Mouse (Mus musculus) adrenal gland, postnatal 10 days (tissue): Measurements from ENCODE around the gene Tppp. TPM values are rescaled to one million over a fixed set of nuclear protein-coding genes. Genes with fewer than 3 reads are reported as not detected.

Source experiments
- total RNA-seq, 2 experiments: library from RNA; stranded (reverse); gene quantifications; 2 replicates each; pipeline ENCODE4 v1.2.3; 2021

Tppp gene
- total RNA-seq, 2 experiments from 2014 or later: 8.3 to 13.4 TPM

Other genes starting within 250 kb of the Tppp start
- gene Nkd2, start 161.8 kb upstream of the Tppp start, total RNA-seq: 1 to 10 TPM; 2.8 to 3.0 TPM
- 1 to 10 TPM; 3.0 to 3.8 TPM for gene Trip13, start 71.6 kb upstream of the Tppp start, total RNA-seq
- gene Brd9, start 71.6 kb upstream of the Tppp start, total RNA-seq: 10 to 100 TPM; 25.0 to 36.8 TPM
- gene Zdhhc11, start 45.6 kb upstream of the Tppp start, total RNA-seq: not detected
- 1 to 10 TPM; 3.7 to 5.1 TPM for gene Cep72, start 52.9 kb downstream of the Tppp start, total RNA-seq
- under 1 TPM in 1 of 2 experiments, not detected in 1; 0.12 TPM for gene Slc9a3, start 112.0 kb downstream of the Tppp start, total RNA-seq
- 10 to 100 TPM; 47.3 to 53.5 TPM for gene Exoc3, start 199.3 kb downstream of the Tppp start, total RNA-seq